In genomic region chr11:5028228-5028627, GRCm38 (mm10) we compare ENCODE assay signal across 20 mouse cellular contexts. TPM values are rescaled to one million over a fixed set of nuclear protein-coding genes. Genes with fewer than 3 reads are reported as not detected.
A peak's percentile ranks its signal among the peaks of the same experiment; 100 is the strongest.
DNase-seq lines count a peak whose midpoint lies in the region; ATAC-seq lines count a peak whose summit lies in the region.
"Had no signal": no experiment of that assay in that cellular context is flagged by ENCODE, and none has a peak within 500 bp of the region (broad histone marks: within the 10 kb centered on the region; RNA-seq: fewer than 3 reads in every experiment).

No protein-coding gene starts in this region.

- no peak overlapping the region for H3K4me2 ChIP-seq in hindbrain, embryonic 13.5 days
- H3K4me2 ChIP-seq in forebrain, embryonic 12.5 days: no peak overlapping the region
- H3K4me2 ChIP-seq: lung, embryonic 15.5 days; midbrain, embryonic 12.5 days; neural tube, embryonic 13.5 days had no signal

- WGBS in hindbrain, embryonic 13.5 days: 95% methylated on average over 7 of the region's 7 CpGs
- WGBS in forebrain, embryonic 12.5 days: 94% methylated on average over 7 of the region's 7 CpGs

- ATAC-seq in hindbrain, embryonic 13.5 days (ENCODE audit: low FRiP score): no peak
- ATAC-seq in forebrain, embryonic 12.5 days (ENCODE audit: low FRiP score): no peak
- ATAC-seq: forebrain, embryonic 16.5 days; hindbrain, postnatal 0 days had no signal

- peaks cover 99% of the 10 kb centered on the region for H3K36me3 ChIP-seq in hindbrain, embryonic 13.5 days
- peaks cover 99% of the 10 kb centered on the region for H3K36me3 ChIP-seq in forebrain, embryonic 12.5 days (replicated peaks)

- intact Hi-C loops in left cerebral cortex, postnatal 4 days (cut with DNase I): no loop called here

- H3K9ac ChIP-seq in hindbrain, embryonic 13.5 days: no peak overlapping the region
- no peak overlapping the region for H3K9ac ChIP-seq in forebrain, embryonic 12.5 days
- H3K9ac ChIP-seq: liver, embryonic 14.5 days; lung, embryonic 15.5 days; midbrain, embryonic 12.5 days; neural tube, embryonic 13.5 days had no signal

- no peaks in the 10 kb centered on the region for H3K27me3 ChIP-seq in hindbrain, embryonic 13.5 days
- no peaks in the 10 kb centered on the region for H3K27me3 ChIP-seq in forebrain, embryonic 12.5 days
- H3K27me3 ChIP-seq: lung, embryonic 15.5 days; midbrain, embryonic 12.5 days; neural tube, embryonic 13.5 days had no signal

- no peak overlapping the region for H3K4me3 ChIP-seq in hindbrain, embryonic 13.5 days
- H3K4me3 ChIP-seq in forebrain, embryonic 12.5 days (replicated peaks): no peak overlapping the region
- H3K4me3 ChIP-seq: lung, embryonic 15.5 days; midbrain, embryonic 12.5 days; neural tube, embryonic 13.5 days had no signal

- no peaks in the 10 kb centered on the region for H3K9me3 ChIP-seq in hindbrain, embryonic 13.5 days
- no peaks in the 10 kb centered on the region for H3K9me3 ChIP-seq in forebrain, embryonic 12.5 days
- H3K9me3 ChIP-seq: lung, embryonic 15.5 days; midbrain, embryonic 12.5 days; neural tube, embryonic 13.5 days had no signal

- no peaks in the 10 kb centered on the region for H3K4me1 ChIP-seq in hindbrain, embryonic 13.5 days (replicated peaks)
- no peaks in the 10 kb centered on the region for H3K4me1 ChIP-seq in forebrain, embryonic 12.5 days
- H3K4me1 ChIP-seq: lung, embryonic 15.5 days; midbrain, embryonic 12.5 days; neural tube, embryonic 13.5 days had no signal

- DNase-seq in left cerebral cortex, adult 11 months (ENCODE audit: low spot score): peak; percentile 58
- no peak for DNase-seq in left cerebral cortex, postnatal 4 days
- peak; percentile 69 to 72 for DNase-seq in layer of hippocampus, adult 8-10 months (ENCODE audit: low spot score in 2 of 2)
- DNase-seq in left cerebral cortex, adult 18-20 months (ENCODE audit: low spot score in 2 of 2): peak; percentile 51 to 71
- DNase-seq in right cerebral cortex, postnatal 36 days (ENCODE audit: low spot score in 2 of 2): peak; percentile 63 to 81
- DNase-seq: cerebellum, adult 9-10 months; embryo, embryonic 11 days; gastrocnemius, postnatal 25 days; kidney, adult 11 months; thymus, postnatal 14 days had no signal

- H3K27ac ChIP-seq in hindbrain, embryonic 13.5 days: no peak overlapping the region
- H3K27ac ChIP-seq in forebrain, embryonic 12.5 days: no peak overlapping the region
- H3K27ac ChIP-seq: hindbrain, postnatal 0 days; liver, embryonic 14.5 days; lung, embryonic 15.5 days; midbrain, embryonic 12.5 days; neural tube, embryonic 13.5 days; stomach, postnatal 0 days had no signal

RNA-seq across cellular contexts. Expression of gene Rasl10a, which starts 29.7 kb away (rescaled TPM):
- 10 to 100 TPM; 20.0 to 20.1 TPM for total RNA-seq in left cerebral cortex, postnatal 4 days (2021)
- 10 to 100 TPM; 48.3 to 100.0 (median 69.5) TPM for total RNA-seq in layer of hippocampus, adult 8-10 months (2022)
- total RNA-seq in left cerebral cortex, adult 18-20 months (2021): 10 to 100 TPM; 78.2 to 86.3 TPM
- 0.84 and 1.2 TPM in 2 replicates for polyA plus RNA-seq in hindbrain, embryonic 13.5 days (2015; fragmentation: Nextera tagmentation; extraction: Ambion mirVana)
- 0.18 and 0.59 TPM in 2 replicates for polyA plus RNA-seq in forebrain, embryonic 12.5 days (2016; fragmentation: Nextera tagmentation; extraction: Ambion mirVana)
- total RNA-seq: gastrocnemius, postnatal 25 days; hematopoietic stem cell, adult 5-6 weeks had no signal

RNA-seq across cellular contexts. Expression of gene Gas2l1, which starts 36.9 kb away (rescaled TPM):
- total RNA-seq in left cerebral cortex, postnatal 4 days (2021): 10 to 100 TPM; 37.8 to 42.0 TPM
- total RNA-seq in layer of hippocampus, adult 8-10 months (2022): 10 to 100 TPM; 81.4 to 91.4 (median 86.0) TPM
- 10 to 100 TPM; 83.7 to 92.5 TPM for total RNA-seq in left cerebral cortex, adult 18-20 months (2021)
- 19.1 and 20.2 TPM in 2 replicates for polyA plus RNA-seq in hindbrain, embryonic 13.5 days (2015; fragmentation: Nextera tagmentation; extraction: Ambion mirVana)
- polyA plus RNA-seq in forebrain, embryonic 12.5 days (2016; fragmentation: Nextera tagmentation; extraction: Ambion mirVana): 28.5 and 31.8 TPM in 2 replicates

RNA-seq across cellular contexts. Expression of gene Ap1b1, which starts 41.6 kb away (rescaled TPM):
- total RNA-seq in left cerebral cortex, postnatal 4 days (2021): 100 to 1,000 TPM; 110 to 115 TPM
- 100 to 1,000 TPM; 144 to 152 (median 150) TPM for total RNA-seq in layer of hippocampus, adult 8-10 months (2022)
- 100 to 1,000 TPM; 159 to 172 TPM for total RNA-seq in left cerebral cortex, adult 18-20 months (2021)
- polyA plus RNA-seq in hindbrain, embryonic 13.5 days (2015; fragmentation: Nextera tagmentation; extraction: Ambion mirVana): 86.8 and 92.2 TPM in 2 replicates
- 67.9 and 76.7 TPM in 2 replicates for polyA plus RNA-seq in forebrain, embryonic 12.5 days (2016; fragmentation: Nextera tagmentation; extraction: Ambion mirVana)
